Mouse (Mus musculus) left cerebral cortex, adult 6 months (tissue): ENCODE data around the gene Pwp1. TPM values are rescaled to one million over a fixed set of nuclear protein-coding genes. Genes with fewer than 3 reads are reported as not detected.

ENCODE experiments used
- long read RNA-seq, 2 experiments: library from polyadenylated mRNA; unstranded; transcript quantifications; one replicate each; pipeline ENCODE4 v2.0.0; 2019 to 2020
- polyA plus RNA-seq: library from polyadenylated mRNA; unstranded; fragments of <200 nt; fragmentation: Nextera tagmentation; gene quantifications from 2 replicates; pipeline ENCODE4 v1.2.3, GENCODE M21; 2021

Gene Pwp1
- 17.9 and 22.0 TPM in 2 replicates for polyA plus RNA-seq
- long read RNA-seq, experiment 1, transcript Pwp1-201 (15 exons, 2,572 nt): major isoform, 203 of 223 reads
- long read RNA-seq, experiment 1, partial matches to known transcripts: 8 of 223 reads
- long read RNA-seq, experiment 1, other reads (novel, unspliced or antisense): 12 of 223 reads
- long read RNA-seq, experiment 2, transcript Pwp1-201 (15 exons, 2,572 nt): major isoform, 25 of 34 reads
- long read RNA-seq, experiment 2, partial matches to known transcripts: 5 of 34 reads
- long read RNA-seq, experiment 2, other reads (novel, unspliced or antisense): 4 of 34 reads

DNA sequence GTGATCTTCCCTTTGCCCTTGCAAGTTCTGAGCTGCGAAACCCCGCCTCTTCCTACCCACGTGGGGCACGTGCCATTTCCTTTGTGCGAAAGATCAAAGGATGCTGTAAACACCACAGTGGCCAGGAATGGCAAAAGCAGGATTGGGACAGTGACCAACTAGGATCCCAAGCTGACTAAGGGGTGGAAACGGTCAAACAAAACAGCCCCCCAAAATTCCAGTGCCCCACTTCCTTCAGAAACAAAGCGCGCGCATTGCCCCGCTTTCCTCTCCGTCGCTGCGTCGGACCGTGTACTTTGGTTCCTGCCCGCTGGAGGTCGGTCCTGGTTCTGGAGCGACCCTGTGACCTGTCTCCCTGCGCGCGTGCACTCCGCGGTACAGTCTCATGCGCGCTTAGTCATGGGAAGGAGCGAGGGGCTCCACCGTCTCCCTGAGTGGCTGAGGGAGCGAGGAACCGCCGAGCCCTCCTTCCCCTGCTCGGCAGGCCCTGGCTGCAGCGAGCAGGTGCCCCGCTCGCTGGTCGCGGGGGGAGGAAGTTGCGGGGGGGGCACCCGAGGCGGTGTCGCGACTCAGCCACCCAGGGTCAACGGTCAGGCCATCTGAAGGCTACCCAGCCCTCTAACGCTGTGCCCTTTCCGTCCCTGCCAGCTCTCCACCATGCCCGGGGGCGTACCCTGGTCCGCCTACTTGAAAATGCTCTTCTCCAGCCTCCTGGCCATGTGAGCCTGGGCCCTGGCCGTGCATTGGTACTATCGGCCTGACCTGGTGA, at the start of gene Pwp1:
Pwp1 (plus strand) TSS at position 410 of the 769 bp plus-strand sequence.

DNA sequence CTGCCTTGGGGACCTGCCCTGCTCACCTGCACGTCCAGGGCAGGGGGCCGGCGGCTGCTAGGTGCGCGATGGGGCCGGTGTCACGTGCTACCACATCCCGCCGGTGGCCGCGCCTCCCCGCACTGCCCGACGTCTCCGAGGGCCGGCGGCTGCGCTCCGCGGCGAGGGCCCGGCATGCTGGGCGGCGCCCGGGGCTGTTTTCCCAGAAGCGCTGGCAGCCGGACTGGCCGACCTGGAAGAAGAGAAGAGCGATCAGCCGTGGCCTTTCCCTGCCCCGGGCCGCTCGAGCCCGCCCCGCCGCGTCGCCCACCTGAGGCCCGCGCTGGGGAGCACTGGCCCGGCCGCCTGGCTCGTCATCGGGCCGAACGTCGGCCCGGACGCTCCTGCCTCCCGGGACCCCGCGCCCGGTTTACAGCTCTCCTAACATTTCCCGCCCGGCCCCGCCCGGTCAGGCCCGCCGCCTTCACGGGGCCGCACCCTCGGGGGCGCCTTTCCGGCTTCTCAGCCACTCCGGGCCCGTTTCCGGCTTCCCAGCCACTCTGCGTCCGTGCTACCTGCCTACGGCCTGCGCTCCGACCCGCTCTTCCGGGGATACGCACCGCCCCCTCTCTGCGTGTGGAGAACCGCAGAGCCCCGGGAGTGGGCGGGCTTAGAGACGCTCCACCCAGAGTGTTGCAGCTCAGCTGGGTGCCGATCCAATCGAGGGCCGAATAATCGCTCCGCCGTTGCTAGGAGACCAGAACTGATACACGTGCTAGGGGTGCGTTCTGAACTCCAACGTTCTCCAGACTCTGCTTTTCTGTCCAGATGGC, 87.4 kb downstream of the Pwp1 start, which contains the start of gene Prdm4:
Prdm4 (minus strand) TSS at position 645 of the 812 bp plus-strand sequence.

DNA sequence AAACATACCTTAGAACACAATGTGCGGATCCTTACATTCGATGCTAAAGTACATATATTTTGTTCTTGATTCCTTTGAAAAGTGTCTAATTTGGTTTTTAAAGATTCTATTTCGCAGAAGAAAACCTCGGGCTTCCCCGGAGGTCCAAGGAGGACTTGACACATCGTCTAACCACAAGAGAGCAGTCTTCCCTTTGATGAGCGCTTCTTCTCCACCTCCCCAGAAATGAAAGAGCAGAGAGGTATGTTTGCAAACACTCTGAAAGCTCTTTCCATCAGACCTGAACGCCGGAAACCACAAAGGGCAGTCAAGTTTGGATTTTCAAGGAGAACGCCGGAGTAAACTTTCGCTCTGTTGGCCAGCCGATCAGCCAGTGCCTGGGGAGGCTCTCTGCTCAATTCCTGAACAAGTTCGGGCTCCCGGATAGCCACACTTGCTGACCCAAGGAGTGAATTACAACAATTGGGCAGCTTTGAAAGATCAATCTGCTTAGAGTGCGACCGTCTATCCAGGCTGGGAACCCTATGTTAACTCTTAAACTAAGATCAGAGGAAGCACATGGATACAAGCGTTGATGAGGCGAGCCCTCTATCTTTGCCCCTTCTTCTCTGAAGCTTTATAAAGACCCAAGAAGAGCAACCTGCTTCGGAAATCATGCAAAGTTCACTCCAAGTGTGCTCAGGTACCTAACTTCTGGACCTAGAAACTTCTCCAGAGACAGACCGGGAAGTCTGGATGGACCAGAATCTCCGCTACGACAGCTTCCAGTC, 98.6 kb downstream of the Pwp1 start, which contains the start of gene Ascl4:
Ascl4 (plus strand) TSS at position 6 of the 770 bp plus-strand sequence.

Other genes with a start within 250 kb of the Pwp1 start
- gene Prdm4, start 87.6 kb downstream of the Pwp1 start, polyA plus RNA-seq: 4.2 and 9.5 TPM in 2 replicates
- gene Ascl4, start 98.2 kb downstream of the Pwp1 start, polyA plus RNA-seq: 0.11 and 0.12 TPM in 2 replicates
- gene Rtcb, start 128.3 kb downstream of the Pwp1 start, polyA plus RNA-seq: 112 and 113 TPM in 2 replicates
- 0.04 TPM in 1 of 2 replicates, not detected in the other for gene Bpifc, start 182.4 kb downstream of the Pwp1 start, polyA plus RNA-seq
- 35.8 and 41.1 TPM in 2 replicates for gene Fbxo7, start 192.5 kb downstream of the Pwp1 start, polyA plus RNA-seq